9 mouse cellular contexts compared by ENCODE assay signal in the genomic region with DNA sequence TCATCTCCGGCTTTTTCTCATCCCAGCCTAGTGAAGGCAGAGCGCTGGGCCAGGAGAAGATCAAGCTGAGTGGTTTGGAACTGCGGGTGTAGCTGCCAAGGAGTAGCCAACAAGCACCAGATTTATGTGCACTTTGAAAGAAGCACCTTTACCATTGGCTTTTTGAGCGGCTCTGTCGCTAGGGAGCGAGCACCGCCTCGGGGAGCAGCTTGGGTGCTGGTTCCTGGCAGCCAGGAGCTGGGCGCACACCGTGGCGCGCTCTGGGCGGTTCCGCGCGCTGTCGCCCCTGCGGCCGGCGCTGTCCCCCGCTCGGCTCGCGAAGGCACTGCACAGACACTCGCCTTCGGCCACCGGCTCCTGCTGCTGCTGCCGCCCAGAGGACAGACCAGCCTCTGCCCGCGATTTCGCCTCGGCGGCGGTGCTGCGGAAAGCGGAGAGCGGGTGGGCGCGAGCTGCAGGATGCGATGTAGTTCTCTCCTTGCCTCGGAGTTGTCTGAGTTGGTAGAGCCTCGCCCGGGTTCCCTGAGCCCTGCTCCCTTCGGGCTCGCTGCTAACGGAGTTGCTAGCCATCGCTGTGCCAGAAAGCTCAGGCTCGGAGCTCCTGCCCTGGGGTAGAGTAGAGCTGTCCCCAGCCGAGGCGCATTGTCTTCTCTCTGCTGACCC. TPM values are rescaled to one million over a fixed set of nuclear protein-coding genes. Genes with fewer than 3 reads are reported as not detected.
DNase-seq lines count a peak whose midpoint lies in the region; ATAC-seq and TF ChIP-seq lines count a peak whose summit lies in the region.
"Had no signal": no experiment of that assay in that cellular context is flagged by ENCODE, and none has a peak within 500 bp of the region (broad histone marks: within the 10 kb centered on the region; RNA-seq: fewer than 3 reads in every experiment).

Gene A830018L16Rik, plus strand, starts transcription at position 212 of the 663 bp plus-strand sequence.

- no peak within 1 kb of the TSS for H3K27ac ChIP-seq in liver, embryonic 14.5 days
- H3K27ac ChIP-seq in neural tube, embryonic 15.5 days (replicated peaks) = peak within 1 kb of the TSS; percentile 82

- peak within 1 kb of the TSS; percentile 40 for H3K4me2 ChIP-seq in liver, embryonic 14.5 days (ENCODE audit: low read depth)
- peak within 1 kb of the TSS; percentile 78 for H3K4me2 ChIP-seq in neural tube, embryonic 15.5 days

- intact Hi-C loops in heart, postnatal 36 days (cut with DNase I) = loop anchor here (2.0 kb wide), 1 partner anchor 179 kb away; no protein-coding TSS in a partner anchor

- H3K36me3 ChIP-seq in liver, embryonic 14.5 days (replicated peaks; ENCODE audit: control insufficient read depth, insufficient read depth, low read depth) = no peaks in the 10 kb centered on the region
- no peaks in the 10 kb centered on the region for H3K36me3 ChIP-seq in neural tube, embryonic 15.5 days
- H3K36me3 ChIP-seq: G1E had no signal

- peak; percentile 36 for TF ChIP-seq CTCF in liver, embryonic 14.5 days (IDR thresholded peaks at IDR 0.05; ENCODE audit: low read depth)

- no peaks in the 10 kb centered on the region for H3K4me1 ChIP-seq in liver, embryonic 14.5 days (replicated peaks; ENCODE audit: control insufficient read depth in 2 of 2, insufficient read depth in 2 of 2, low read length in 1 of 2)
- H3K4me1 ChIP-seq in neural tube, embryonic 15.5 days = peaks cover 14% of the 10 kb centered on the region

- peak; percentile 79 for DNase-seq in Muller cell, postnatal 12 days (ENCODE audit: inconsistent ontology term)
- DNase-seq in cerebellum, adult 9-11 months = peak; percentile 59
- DNase-seq in heart, postnatal 36 days = peak; percentile 51 to 55
- DNase-seq in layer of hippocampus, adult 11-12 months (ENCODE audit: low spot score) = peak; percentile 76
- DNase-seq in liver, embryonic 14.5 days (ENCODE audit: low read depth in 3 of 3, low spot score in 3 of 3) = no peak
- DNase-seq in urinary bladder, postnatal 4 days (ENCODE audit: low spot score in 2 of 2) = peak; percentile 53 to 69

- H3K27me3 ChIP-seq in liver, embryonic 14.5 days (ENCODE audit: control insufficient read depth, insufficient read depth, low read length) = peaks cover 12% of the 10 kb centered on the region
- 0 out of 2 replicates have a peak, but pooled peaks cover 6% of the 10 kb centered on the region for H3K27me3 ChIP-seq in neural tube, embryonic 15.5 days (replicated peaks)

- H3K9ac ChIP-seq in liver, embryonic 14.5 days (replicated peaks) = no peak within 1 kb of the TSS
- peak within 1 kb of the TSS; percentile 62 for H3K9ac ChIP-seq in neural tube, embryonic 15.5 days (replicated peaks)

- TF ChIP-seq EP300 in liver, embryonic 14.5 days (IDR thresholded peaks at IDR 0.05; ENCODE audit: low read depth) = no peak

- WGBS in liver, embryonic 14.5 days (ENCODE audit: insufficient replicate concordance) = under 1% methylated on average over 50 of the region's 50 CpGs
- WGBS in neural tube, embryonic 15.5 days = under 1% methylated on average over 50 of the region's 50 CpGs

- H3K4me3 ChIP-seq in liver, embryonic 14.5 days (ENCODE audit: insufficient read depth in 1 of 2, low read depth in 2 of 2, low read length in 2 of 2) = peak within 1 kb of the TSS in 1 of 2 experiments; percentile 16; a peak in 2 of 4 replicates
- H3K4me3 ChIP-seq in neural tube, embryonic 15.5 days (replicated peaks) = peak within 1 kb of the TSS; percentile 51

- H3K9me3 ChIP-seq in liver, embryonic 14.5 days (ENCODE audit: control insufficient read depth, low read length) = no peaks in the 10 kb centered on the region
- H3K9me3 ChIP-seq in neural tube, embryonic 15.5 days (replicated peaks) = no peaks in the 10 kb centered on the region
- H3K9me3 ChIP-seq: G1E had no signal

- ATAC-seq in frontal cortex, adult (ENCODE audit: low TSS enrichment) = peak; percentile 92
- ATAC-seq in liver, embryonic 14.5 days (ENCODE audit: insufficient read depth) = no peak
- ATAC-seq in neural tube, embryonic 15.5 days (ENCODE audit: low FRiP score) = peak; percentile 97

RNA-seq across cellular contexts. Expression of gene A830018L16Rik, which starts in this region (rescaled TPM):
- total RNA-seq in heart, postnatal 36 days (2021) = under 1 TPM; 0.17 to 0.22 TPM
- 0.01 TPM in 1 of 2 replicates, not detected in the other for polyA plus RNA-seq in liver, embryonic 14.5 days (2012; rRNA removed)
- polyA plus RNA-seq in liver, embryonic 14.5 days (2014; fragmentation: Nextera tagmentation; extraction: Ambion mirVana) = not detected in 2 replicates
- polyA plus RNA-seq in neural tube, embryonic 15.5 days (2015; fragmentation: Nextera tagmentation; extraction: Ambion mirVana) = 16.7 and 17.7 TPM in 2 replicates
- polyA plus RNA-seq: G1E had no signal

Comparison
In these comparisons a context has a peak if more than half of its experiments do, and no peak if none do; other contexts are left out.
1. RNA of gene A830018L16Rik (polyA plus RNA-seq): 16.7 to 17.7 TPM in neural tube, embryonic 15.5 days; 0.01 TPM in liver, embryonic 14.5 days; every median in the first group is over 10 times any median in the second.
2. Peak in DNase-seq in heart, postnatal 36 days; RNA of the gene not detected or under 1 TPM.
3. DNase-seq: peak in Muller cell, postnatal 12 days (single experiment), cerebellum, adult 9-11 months (single experiment), layer of hippocampus, adult 11-12 months (single experiment) and urinary bladder, postnatal 4 days (2 of 2); none in liver, embryonic 14.5 days (0 of 3).